Mouse (Mus musculus): ENCODE data around the gene Fam222b.

GRCm38 (mm10) chr11:78067566-78067965 lies 26.9 kb upstream of the Fam222b start:
- TF ChIP-seq CTCF (IDR thresholded peaks at IDR 0.05; ENCODE audit: low read depth) = no peak
- TF ChIP-seq EP300 (IDR thresholded peaks at IDR 0.05; ENCODE audit: low read depth) = no peak

All from liver, postnatal 0 days (tissue).